Mouse (Mus musculus) megakaryocyte, embryonic 14.5 days (primary cell): Measurements from ENCODE around the gene Ccl24. TPM values are rescaled to one million over a fixed set of nuclear protein-coding genes. Genes with fewer than 3 reads are reported as not detected.
"Not testable (repeated sequence)": the region's sequence is repeated elsewhere in the genome, so short reads cannot be mapped to it uniquely, and the experiment has no call there.

Experiments used
- H3K27me3 ChIP-seq: replicated peaks from 2 replicates; pipeline ENCODE3; 2012; ENCODE audit warnings: inconsistent platforms
- H3K36me3 ChIP-seq: replicated peaks from 2 replicates; pipeline ENCODE3; 2012; ENCODE audit warnings: low read length, inconsistent platforms, mixed read lengths
- H3K4me1 ChIP-seq: 2 replicates; pipeline ENCODE4 v1.6.1; 2012; ENCODE audit warnings: inconsistent platforms
- H3K4me3 ChIP-seq: replicated peaks from 2 replicates; pipeline ENCODE3; 2012; ENCODE audit warnings: moderate library complexity, mild to moderate bottlenecking, inconsistent platforms
- H3K9me3 ChIP-seq: 2 replicates; pipeline ENCODE4 v1.6.1; 2012; ENCODE audit warnings: inconsistent platforms
- FLI1 ChIP-seq: IDR thresholded peaks from 2 replicates; pipeline ENCODE4 v1.6.1; 2012; ENCODE audit warnings: low read length, inconsistent platforms, mixed read lengths
- GATA1 ChIP-seq: IDR thresholded peaks from 3 replicates; pipeline ENCODE4 v1.6.1; 2012; ENCODE audit warnings: mixed read lengths, low read length, inconsistent platforms, borderline replicate concordance
- polyA plus RNA-seq: library from polyadenylated mRNA; stranded (reverse); fragments of >175 nt; gene quantifications from 2 replicates; pipeline ENCODE4 v1.2.3, GENCODE M21; 2012; ENCODE audit warnings: low replicate concordance; ENCODE audit not compliant: insufficient read depth

Gene Ccl24
- not detected in 2 replicates for polyA plus RNA-seq

- peaks cover 1% of the 10 kb centered on the region; the same call in 1 of the 2 replicates for H3K4me1 ChIP-seq
- H3K9me3 ChIP-seq: peaks cover 3% of the 10 kb centered on the region; the same call in 1 of the 2 replicates
- TF ChIP-seq FLI1 (no peak), GATA1 (no peak)
- H3K27me3 ChIP-seq: peaks cover 41% of the 10 kb centered on the region
- no peak within 1 kb of the TSS for H3K4me3 ChIP-seq
- H3K36me3 ChIP-seq: no peaks in the 10 kb centered on the region
These were observed at the start of gene Ccl24 for GRCm38 (mm10) chr5:135573006-135573405. Gene Ccl24 (minus strand): TSS chr5:135573049.

GRCm38 (mm10) chr5:135621725-135622124, 48.9 kb upstream of the Ccl24 start:
- peaks cover 35% of the 10 kb centered on the region for H3K27me3 ChIP-seq
- H3K4me1 ChIP-seq: peaks cover 5% of the 10 kb centered on the region; the same call in 1 of the 2 replicates
- H3K36me3 ChIP-seq: no peaks in the 10 kb centered on the region
- no peak overlapping the region for H3K4me3 ChIP-seq
- TF ChIP-seq GATA1 (no peak), FLI1 (no peak)
- H3K9me3 ChIP-seq: no peaks in the 10 kb centered on the region

GRCm38 (mm10) chr5:135620526-135620925, 47.7 kb upstream of the Ccl24 start:
- peaks cover 38% of the 10 kb centered on the region for H3K27me3 ChIP-seq
- no peak for TF ChIP-seq FLI1
- TF ChIP-seq GATA1: no peak
- no peaks in the 10 kb centered on the region for H3K36me3 ChIP-seq
- H3K4me1 ChIP-seq: peaks cover 10% of the 10 kb centered on the region; the same call in 1 of the 2 replicates
- H3K9me3 ChIP-seq: no peaks in the 10 kb centered on the region
- H3K4me3 ChIP-seq: no peak overlapping the region

DNA sequence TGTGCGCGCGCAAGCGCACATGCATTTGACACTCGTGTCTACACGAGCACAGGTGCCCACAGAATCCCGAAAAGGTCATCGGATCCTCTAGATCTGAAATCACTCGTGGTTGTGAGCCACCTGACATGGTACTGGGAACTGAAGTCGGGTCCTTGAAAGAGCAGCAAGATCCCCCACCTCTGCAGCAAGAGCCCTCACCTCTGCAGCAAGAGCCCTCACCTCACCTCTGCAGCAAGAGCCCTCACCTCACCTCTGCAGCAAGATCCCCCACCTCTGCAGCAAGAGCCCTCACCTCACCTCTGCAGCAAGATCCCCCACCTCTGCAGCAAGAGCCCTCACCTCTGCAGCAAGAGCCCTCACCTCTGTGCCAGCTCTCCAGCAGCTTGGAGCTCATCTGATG, 46.9 kb upstream of the Ccl24 start:
- not testable (repeated sequence) for H3K36me3 ChIP-seq

DNA sequence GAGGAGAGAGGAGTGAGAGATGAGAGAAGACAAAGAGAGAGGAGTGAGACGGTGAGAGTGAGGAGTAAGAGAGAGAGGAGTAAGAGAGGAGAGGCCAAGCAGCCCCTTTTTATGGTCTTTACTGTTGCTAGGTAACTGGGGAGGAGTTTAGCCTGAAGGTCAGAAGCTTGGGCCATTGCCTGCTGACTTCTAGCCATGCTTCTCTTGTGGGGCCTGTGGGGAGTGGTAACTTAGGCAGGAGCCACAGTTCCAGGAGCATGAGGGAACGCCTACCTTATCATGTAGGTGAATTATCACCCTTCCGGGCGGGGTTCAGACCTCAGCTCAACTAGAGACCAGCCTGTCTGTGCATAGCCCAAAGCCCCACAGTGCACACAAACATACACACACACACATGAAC, 36.9 kb upstream of the Ccl24 start:
- peaks cover 8% of the 10 kb centered on the region for H3K27me3 ChIP-seq
- TF ChIP-seq FLI1: no peak
- H3K9me3 ChIP-seq: peaks cover 12% of the 10 kb centered on the region; the same call in 1 of the 2 replicates
- H3K4me3 ChIP-seq: no peak overlapping the region
- H3K36me3 ChIP-seq: no peaks in the 10 kb centered on the region
- peaks cover 12% of the 10 kb centered on the region for H3K4me1 ChIP-seq

More for the DNA sequence above, 46.9 kb upstream of the Ccl24 start:
- H3K9me3 ChIP-seq, H3K4me1 ChIP-seq, H3K4me3 ChIP-seq: not testable (repeated sequence)
- peaks cover 42% of the 10 kb centered on the region for H3K27me3 ChIP-seq

- no peaks in the 10 kb centered on the region for H3K36me3 ChIP-seq
- H3K4me1 ChIP-seq: peaks cover 5% of the 10 kb centered on the region
- TF ChIP-seq FLI1 (no peak), GATA1 (no peak)
- H3K9me3 ChIP-seq: peaks cover 18% of the 10 kb centered on the region
- H3K27me3 ChIP-seq: peaks cover 2% of the 10 kb centered on the region
- H3K4me3 ChIP-seq: no peak overlapping the region
These were observed 34.7 kb upstream of the Ccl24 start for GRCm38 (mm10) chr5:135607581-135607980.

DNA sequence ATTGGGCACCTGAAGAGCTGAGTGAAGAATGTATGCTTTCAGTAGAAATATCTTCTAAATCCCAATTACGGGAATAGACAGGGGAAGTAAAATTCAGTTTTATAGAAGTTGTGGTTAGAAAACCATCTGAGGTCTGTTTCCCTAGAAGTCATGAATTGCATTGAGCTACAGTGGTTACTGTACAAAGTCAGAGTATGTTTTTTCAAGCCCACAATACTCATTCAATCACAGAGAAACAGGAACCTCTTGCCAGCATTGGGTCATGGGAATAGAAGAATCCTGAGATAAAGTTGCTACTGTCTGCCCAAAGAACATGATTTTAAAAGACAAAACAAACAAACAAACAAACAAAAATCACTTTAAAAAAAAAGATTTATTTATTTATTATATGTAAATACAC, 33.9 kb upstream of the Ccl24 start:
- not testable (repeated sequence) for H3K4me3 ChIP-seq, H3K27me3 ChIP-seq, H3K36me3 ChIP-seq, H3K4me1 ChIP-seq
- peaks cover 17% of the 10 kb centered on the region for H3K9me3 ChIP-seq

DNA sequence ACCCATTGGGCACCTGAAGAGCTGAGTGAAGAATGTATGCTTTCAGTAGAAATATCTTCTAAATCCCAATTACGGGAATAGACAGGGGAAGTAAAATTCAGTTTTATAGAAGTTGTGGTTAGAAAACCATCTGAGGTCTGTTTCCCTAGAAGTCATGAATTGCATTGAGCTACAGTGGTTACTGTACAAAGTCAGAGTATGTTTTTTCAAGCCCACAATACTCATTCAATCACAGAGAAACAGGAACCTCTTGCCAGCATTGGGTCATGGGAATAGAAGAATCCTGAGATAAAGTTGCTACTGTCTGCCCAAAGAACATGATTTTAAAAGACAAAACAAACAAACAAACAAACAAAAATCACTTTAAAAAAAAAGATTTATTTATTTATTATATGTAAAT, 31.8 kb upstream of the Ccl24 start:
- H3K4me1 ChIP-seq, H3K4me3 ChIP-seq, H3K27me3 ChIP-seq, H3K36me3 ChIP-seq: not testable (repeated sequence)
- peaks cover 17% of the 10 kb centered on the region for H3K9me3 ChIP-seq

- Histone ChIP-seq H3K9me3 (peaks cover 34% of the 10 kb centered on the region), H3K4me3 (no peak overlapping the region), H3K36me3 (no peaks in the 10 kb centered on the region), H3K27me3 (peaks cover 21% of the 10 kb centered on the region), H3K4me1 (peaks cover 5% of the 10 kb centered on the region; the same call in 1 of the 2 replicates)
- TF ChIP-seq FLI1 (no peak), GATA1 (no peak)
These were observed 17.3 kb upstream of the Ccl24 start for GRCm38 (mm10) chr5:135589996-135590784.

- Histone ChIP-seq H3K4me3 (no peak overlapping the region), H3K36me3 (no peaks in the 10 kb centered on the region), H3K27me3 (peaks cover 15% of the 10 kb centered on the region), H3K9me3 (peaks cover 34% of the 10 kb centered on the region), H3K4me1 (peaks cover 5% of the 10 kb centered on the region; the same call in 1 of the 2 replicates)
- no peak for TF ChIP-seq GATA1
- no peak for TF ChIP-seq FLI1
These were observed 14.9 kb upstream of the Ccl24 start for GRCm38 (mm10) chr5:135587764-135588163.

DNA sequence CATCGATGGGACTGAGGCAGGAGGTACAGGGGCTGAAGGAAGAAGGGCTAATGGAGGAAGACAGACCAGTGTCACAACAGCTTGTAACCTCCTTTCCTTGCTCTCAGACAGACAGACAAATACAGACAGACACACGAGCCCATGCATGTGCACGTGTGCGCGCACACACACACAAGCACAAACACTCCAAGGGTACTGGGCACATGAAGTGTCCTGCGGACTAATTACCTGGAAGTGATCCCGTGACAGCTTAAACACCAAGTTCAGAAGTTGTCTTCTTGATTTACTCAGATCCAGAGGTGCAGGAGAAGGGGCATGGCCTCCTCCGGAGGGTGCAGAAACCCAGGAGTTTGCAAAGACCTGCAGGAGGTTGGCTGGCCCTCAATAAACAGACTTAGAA, 12.8 kb upstream of the Ccl24 start:
- no peaks in the 10 kb centered on the region for H3K36me3 ChIP-seq
- H3K9me3 ChIP-seq: peaks cover 24% of the 10 kb centered on the region
- H3K27me3 ChIP-seq: peaks cover 11% of the 10 kb centered on the region
- H3K4me3 ChIP-seq: no peak overlapping the region
- TF ChIP-seq FLI1 (no peak), GATA1 (no peak)
- peaks cover 5% of the 10 kb centered on the region; the same call in 1 of the 2 replicates for H3K4me1 ChIP-seq
